In the genomic region with DNA sequence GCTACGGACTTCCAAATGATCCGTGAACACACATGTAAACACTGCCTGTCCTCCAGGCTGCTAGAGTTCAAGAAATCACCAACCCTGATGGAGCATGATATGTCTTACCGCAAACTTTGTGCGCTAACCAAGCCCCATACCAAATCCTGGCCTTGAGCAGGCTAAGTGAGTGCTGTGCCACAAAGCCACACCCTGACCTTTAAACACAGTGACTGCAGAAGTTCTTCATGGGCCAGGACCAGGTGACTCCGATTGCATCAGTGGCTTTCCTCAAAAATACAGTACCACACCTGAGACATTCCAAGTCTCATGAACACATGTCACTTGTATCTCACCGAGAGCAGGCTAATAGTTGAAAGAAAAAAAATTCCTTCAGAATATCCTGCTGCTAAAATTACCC, we compare ENCODE assay signal across 18 mouse cellular contexts. TPM values are rescaled to one million over a fixed set of nuclear protein-coding genes. Genes with fewer than 3 reads are reported as not detected.
"Had no signal": no experiment of that assay in that cellular context is flagged by ENCODE, and none has a peak within 500 bp of the region (broad histone marks: within the 10 kb centered on the region; RNA-seq: fewer than 3 reads in every experiment).

No protein-coding gene starts in this region.

- H3K27ac ChIP-seq: kidney, postnatal 0 days; limb, embryonic 10.5 days; limb, embryonic 13.5 days; liver, embryonic 14.5 days; macrophage; midbrain, embryonic 12.5 days; midbrain, embryonic 15.5 days had no signal

- DNase-seq: kidney, adult 2 months; kidney, postnatal 25 days; layer of hippocampus, adult 9-11 months; liver; liver, postnatal 0 days; lung, embryonic 14.5 days; thymus, adult 2 months; thymus, postnatal 14 days; thymus, postnatal 4 days had no signal

- H3K4me3 ChIP-seq: limb, embryonic 10.5 days; limb, embryonic 13.5 days; midbrain, embryonic 12.5 days; midbrain, embryonic 15.5 days had no signal

RNA-seq across cellular contexts. Expression of a gene that starts 57.0 kb away (rescaled TPM):
- polyA plus RNA-seq: intestine, embryonic 14.5 days; kidney, embryonic 14.5 days had no signal
